Mouse (Mus musculus) lung, embryonic 15.5 days (tissue): ENCODE data around the gene Usmg5. TPM values are rescaled to one million over a fixed set of nuclear protein-coding genes. Genes with fewer than 3 reads are reported as not detected.
A peak's percentile ranks its signal among the peaks of the same experiment; 100 is the strongest.

Source experiments
- ATAC-seq: fragments of 200-750 bp; cut with Nextera tagmentation; 2 replicates; pipeline ENCODE4 v1.8.0; 2017; ENCODE audit warnings: moderate number of reproducible peaks, borderline replicate concordance; ENCODE audit not compliant: low FRiP score, low TSS enrichment; ENCODE audit errors: extremely low read depth
- H3K27ac ChIP-seq: fragments of 300-500 bp; sonication (generic); 2 replicates; pipeline ENCODE4 v1.5.1; 2015; ENCODE audit warnings: moderate library complexity, mild to moderate bottlenecking, inconsistent platforms
- H3K27me3 ChIP-seq: fragments of 300-500 bp; sonication (generic); 2 replicates; pipeline ENCODE4 v1.6.1; 2015; ENCODE audit warnings: inconsistent platforms
- H3K36me3 ChIP-seq: fragments of 300-500 bp; sonication (generic); 2 replicates; pipeline ENCODE4 v1.6.1; 2015; ENCODE audit warnings: inconsistent platforms
- H3K4me1 ChIP-seq: fragments of 300-500 bp; sonication (generic); 2 replicates; pipeline ENCODE4 v1.6.1; 2015; ENCODE audit warnings: inconsistent platforms
- H3K4me2 ChIP-seq: fragments of 300-500 bp; sonication (generic); 2 replicates; pipeline ENCODE4 v1.6.1; 2015; ENCODE audit warnings: inconsistent platforms, mild to moderate bottlenecking, moderate library complexity
- H3K4me3 ChIP-seq: fragments of 300-500 bp; sonication (generic); 2 replicates; pipeline ENCODE4 v1.5.1; 2015; ENCODE audit warnings: mild to moderate bottlenecking, inconsistent platforms
- H3K9ac ChIP-seq: fragments of 300-500 bp; sonication (generic); 2 replicates; pipeline ENCODE4 v1.6.1; 2015; ENCODE audit warnings: inconsistent platforms
- H3K9me3 ChIP-seq: fragments of 300-500 bp; sonication (generic); 2 replicates; pipeline ENCODE4 v1.6.1; 2016; ENCODE audit warnings: inconsistent platforms
- WGBS: fragments of 180-500 bp; shearing (Covaris S2); methylation state at CpG from one replicate; pipeline ENCODE4 v1.1.7; 2015; 5-methylcytosine and 5-hydroxymethylcytosine counted together
- polyA plus RNA-seq: library from polyadenylated mRNA; unstranded; fragments of >200 nt; fragmentation: Nextera tagmentation; extraction: Ambion mirVana; gene quantifications from 2 replicates; pipeline ENCODE4 v1.2.1, GENCODE M21; 2015

Usmg5 gene
- polyA plus RNA-seq, 1 experiment from 2014 or later = 1,027 TPM

- no peaks in the 10 kb centered on the region for H3K36me3 ChIP-seq
- H3K27ac ChIP-seq = no peak overlapping the region
- WGBS = 81% methylated on average over 4 of the region's 4 CpGs
Observed at GRCm38 (mm10) chr19:47052927-47053326, 37.5 kb downstream of the Usmg5 start.

DNA sequence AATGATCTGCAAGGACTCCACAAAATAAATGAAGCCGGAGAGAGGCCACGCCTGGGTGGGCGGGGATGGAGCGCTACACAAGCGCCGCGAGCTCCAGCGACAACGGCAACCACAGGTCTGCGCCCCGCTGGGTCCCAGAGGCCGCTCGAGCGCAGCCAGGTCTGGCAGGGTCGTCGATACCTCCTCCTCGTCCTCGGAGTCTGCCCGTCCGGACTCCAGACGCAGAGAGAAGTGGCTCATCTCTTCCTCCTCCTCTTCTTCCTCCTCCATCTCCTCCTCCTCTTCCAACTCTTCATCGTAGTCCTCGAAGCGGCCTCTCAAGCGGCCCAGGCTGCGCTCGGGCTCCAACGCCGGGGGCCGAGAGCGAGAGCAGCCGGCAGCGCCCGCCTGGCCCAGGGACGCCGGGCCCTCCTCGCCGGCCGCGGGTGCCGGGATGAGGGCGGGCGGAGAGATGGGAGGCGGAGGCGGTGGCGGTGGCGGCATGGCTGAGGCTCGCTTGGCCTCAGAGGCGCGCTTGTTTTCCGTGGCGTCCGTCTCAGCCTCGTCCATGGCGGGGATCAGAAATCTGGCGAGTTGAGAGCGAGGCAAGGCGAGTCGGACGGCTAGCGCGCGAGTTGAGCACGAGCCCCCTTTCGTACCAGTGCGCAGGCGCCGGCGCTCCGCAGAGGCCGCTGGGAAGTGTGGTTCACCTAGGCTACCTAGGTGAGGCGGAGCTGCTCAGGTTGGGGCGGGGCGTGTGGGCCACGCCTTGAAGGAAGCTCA is 40.0 kb downstream of the Usmg5 start, which contains the start of gene Pcgf6:
TSS of gene Pcgf6 (minus strand) at position 636 of the 762 bp plus-strand sequence.
- peak within 1 kb of the TSS; percentile 79 for H3K4me3 ChIP-seq
- H3K4me1 ChIP-seq = peaks cover 18% of the 10 kb centered on the region
- peak within 1 kb of the TSS; percentile 67 for H3K9ac ChIP-seq
- H3K9me3 ChIP-seq = no peaks in the 10 kb centered on the region
- peak; percentile 89 for ATAC-seq
- peaks cover 13% of the 10 kb centered on the region; the same call in 1 of the 2 replicates for H3K36me3 ChIP-seq
- WGBS = under 1% methylated on average over 75 of the region's 75 CpGs
- peak within 1 kb of the TSS; percentile 72 for H3K4me2 ChIP-seq
- peak within 1 kb of the TSS; percentile 87 for H3K27ac ChIP-seq
- H3K27me3 ChIP-seq = no peaks in the 10 kb centered on the region

More at GRCm38 (mm10) chr19:47052927-47053326, 37.5 kb downstream of the Usmg5 start:
- no peaks in the 10 kb centered on the region for H3K27me3 ChIP-seq
- H3K4me1 ChIP-seq = peaks cover 18% of the 10 kb centered on the region
- H3K9ac ChIP-seq = no peak overlapping the region
- no peak overlapping the region for H3K4me2 ChIP-seq
- no peak for ATAC-seq
- H3K4me3 ChIP-seq = no peak overlapping the region
- H3K9me3 ChIP-seq = no peaks in the 10 kb centered on the region

GRCm38 (mm10) chr19:47049840-47050239 is 40.6 kb downstream of the Usmg5 start:
- H3K27ac ChIP-seq = no peak overlapping the region

GRCm38 (mm10) chr19:47049061-47049460 is 41.4 kb downstream of the Usmg5 start:
- Histone ChIP-seq H3K27ac (no peak overlapping the region), H3K27me3 (no peaks in the 10 kb centered on the region), H3K4me3 (no peak overlapping the region), H3K4me1 (peaks cover 18% of the 10 kb centered on the region), H3K4me2 (peak overlapping the region; percentile 72; the same call in 1 of the 2 replicates), H3K9me3 (no peaks in the 10 kb centered on the region), H3K36me3 (peaks cover 17% of the 10 kb centered on the region; the same call in 1 of the 2 replicates), H3K9ac (no peak overlapping the region)
- 55% methylated on average over 4 of the region's 4 CpGs for WGBS
- no peak for ATAC-seq

More at GRCm38 (mm10) chr19:47049840-47050239, 40.6 kb downstream of the Usmg5 start:
- Histone ChIP-seq H3K9me3 (no peaks in the 10 kb centered on the region), H3K9ac (peak overlapping the region; percentile 67), H3K4me2 (peak overlapping the region; percentile 72), H3K27me3 (no peaks in the 10 kb centered on the region), H3K36me3 (peaks cover 17% of the 10 kb centered on the region; the same call in 1 of the 2 replicates), H3K4me3 (peak overlapping the region; percentile 79), H3K4me1 (peaks cover 18% of the 10 kb centered on the region)
- no peak for ATAC-seq
- WGBS = 3% methylated on average over 7 of the region's 7 CpGs

DNA sequence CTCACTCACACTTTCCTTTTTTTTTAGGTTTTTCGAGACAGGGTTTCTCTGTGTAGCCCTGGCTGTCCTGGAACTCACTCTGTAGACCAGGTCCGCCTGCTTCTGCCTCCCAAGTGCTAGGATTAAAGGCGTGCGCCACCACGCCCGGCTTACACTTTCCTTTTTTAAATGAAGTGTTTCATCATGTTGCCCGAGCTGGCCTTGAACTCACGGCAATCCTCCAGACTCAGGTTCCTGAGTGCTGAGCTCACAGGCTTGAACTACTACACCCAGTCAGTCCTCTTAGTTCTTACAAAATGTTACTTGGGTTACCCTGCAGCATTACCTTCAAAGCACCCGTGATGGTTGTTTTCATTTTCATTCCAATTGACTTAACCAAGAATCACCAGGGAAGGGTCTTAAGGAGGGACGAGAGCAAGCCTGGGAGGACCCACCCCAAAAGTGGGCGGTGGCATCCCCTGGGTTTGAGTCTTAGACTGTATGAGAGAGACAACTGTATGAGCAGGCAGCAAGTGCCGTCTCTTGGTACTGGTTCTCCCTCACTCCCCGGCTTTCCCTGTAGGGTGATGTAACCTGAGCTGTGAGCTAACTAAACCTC is 43.1 kb downstream of the Usmg5 start:
- no peak for ATAC-seq
- WGBS = 81% methylated on average over 13 of the region's 13 CpGs
- Histone ChIP-seq H3K4me2 (no peak overlapping the region), H3K27ac (no peak overlapping the region), H3K9ac (no peak overlapping the region), H3K36me3 (peaks cover 20% of the 10 kb centered on the region; the same call in 1 of the 2 replicates), H3K9me3 (no peaks in the 10 kb centered on the region), H3K27me3 (no peaks in the 10 kb centered on the region), H3K4me1 (peaks cover 18% of the 10 kb centered on the region), H3K4me3 (no peak overlapping the region)

DNA sequence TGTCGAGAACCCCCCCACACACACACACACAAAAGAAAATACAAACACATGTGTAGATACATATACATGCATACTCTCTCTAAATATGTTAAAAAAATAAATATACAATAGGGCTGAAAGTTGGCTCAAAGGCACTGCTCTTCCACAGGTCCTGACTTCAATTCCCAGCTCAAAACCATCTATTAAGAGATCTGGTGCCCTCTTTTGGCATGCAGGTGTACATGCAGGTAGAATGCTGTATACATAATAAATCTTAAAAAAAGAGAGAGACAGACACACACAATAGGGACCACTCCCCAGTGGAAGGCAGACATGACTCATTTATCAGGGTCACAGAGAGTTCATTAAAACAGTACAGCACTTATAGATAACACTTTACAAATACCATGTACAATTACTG is 44.1 kb downstream of the Usmg5 start:
- no peak for ATAC-seq
- Histone ChIP-seq H3K9ac (no peak overlapping the region), H3K4me2 (no peak overlapping the region), H3K9me3 (no peaks in the 10 kb centered on the region), H3K27ac (no peak overlapping the region), H3K4me3 (no peak overlapping the region), H3K36me3 (peaks cover 20% of the 10 kb centered on the region; the same call in 1 of the 2 replicates), H3K27me3 (no peaks in the 10 kb centered on the region), H3K4me1 (peaks cover 18% of the 10 kb centered on the region)
- WGBS = 100% methylated on average over 1 of the region's 1 CpGs

- Histone ChIP-seq H3K27me3 (no peaks in the 10 kb centered on the region), H3K4me2 (no peak overlapping the region), H3K9ac (no peak overlapping the region), H3K27ac (no peak overlapping the region), H3K4me1 (no peaks in the 10 kb centered on the region), H3K4me3 (no peak overlapping the region), H3K9me3 (no peaks in the 10 kb centered on the region), H3K36me3 (peaks cover 33% of the 10 kb centered on the region)
- 81% methylated on average over 3 of the region's 3 CpGs for WGBS
- ATAC-seq = no peak
Observed at GRCm38 (mm10) chr19:47043608-47044007, 46.8 kb downstream of the Usmg5 start.

- 80% methylated on average over 3 of the region's 3 CpGs for WGBS
Observed at GRCm38 (mm10) chr19:47040720-47041473, 49.5 kb downstream of the Usmg5 start.

GRCm38 (mm10) chr19:47036596-47036995 is 53.9 kb downstream of the Usmg5 start:
- no peaks in the 10 kb centered on the region for H3K9me3 ChIP-seq

More at GRCm38 (mm10) chr19:47040720-47041473, 49.5 kb downstream of the Usmg5 start:
- no peak for ATAC-seq
- Histone ChIP-seq H3K27me3 (no peaks in the 10 kb centered on the region), H3K36me3 (peaks cover 31% of the 10 kb centered on the region), H3K9ac (no peak overlapping the region), H3K27ac (no peak overlapping the region), H3K9me3 (no peaks in the 10 kb centered on the region), H3K4me3 (no peak overlapping the region), H3K4me2 (no peak overlapping the region), H3K4me1 (no peaks in the 10 kb centered on the region)

GRCm38 (mm10) chr19:47034916-47035315 is 55.5 kb downstream of the Usmg5 start:
- H3K27ac ChIP-seq = no peak overlapping the region
- no peak for ATAC-seq
- WGBS = 77% methylated on average over 4 of the region's 4 CpGs
- no peaks in the 10 kb centered on the region for H3K27me3 ChIP-seq
- peaks cover 31% of the 10 kb centered on the region for H3K36me3 ChIP-seq
- no peak overlapping the region for H3K9ac ChIP-seq
- H3K4me1 ChIP-seq = no peaks in the 10 kb centered on the region
- H3K9me3 ChIP-seq = no peaks in the 10 kb centered on the region
- no peak overlapping the region for H3K4me3 ChIP-seq
- H3K4me2 ChIP-seq = no peak overlapping the region

More at GRCm38 (mm10) chr19:47036596-47036995, 53.9 kb downstream of the Usmg5 start:
- H3K27ac ChIP-seq = no peak overlapping the region
- H3K27me3 ChIP-seq = no peaks in the 10 kb centered on the region
- no peak overlapping the region for H3K4me3 ChIP-seq
- H3K36me3 ChIP-seq = peaks cover 36% of the 10 kb centered on the region
- 84% methylated on average over 3 of the region's 3 CpGs for WGBS
- ATAC-seq = no peak
- no peaks in the 10 kb centered on the region for H3K4me1 ChIP-seq
- no peak overlapping the region for H3K9ac ChIP-seq
- no peak overlapping the region for H3K4me2 ChIP-seq
